Mouse (Mus musculus): ENCODE measurements around the gene Gtsf1l. TPM values are rescaled to one million over a fixed set of nuclear protein-coding genes. Genes with fewer than 3 reads are reported as not detected.

Gtsf1l gene
- polyA plus RNA-seq, 1 experiment from 2014 or later = not detected

DNA sequence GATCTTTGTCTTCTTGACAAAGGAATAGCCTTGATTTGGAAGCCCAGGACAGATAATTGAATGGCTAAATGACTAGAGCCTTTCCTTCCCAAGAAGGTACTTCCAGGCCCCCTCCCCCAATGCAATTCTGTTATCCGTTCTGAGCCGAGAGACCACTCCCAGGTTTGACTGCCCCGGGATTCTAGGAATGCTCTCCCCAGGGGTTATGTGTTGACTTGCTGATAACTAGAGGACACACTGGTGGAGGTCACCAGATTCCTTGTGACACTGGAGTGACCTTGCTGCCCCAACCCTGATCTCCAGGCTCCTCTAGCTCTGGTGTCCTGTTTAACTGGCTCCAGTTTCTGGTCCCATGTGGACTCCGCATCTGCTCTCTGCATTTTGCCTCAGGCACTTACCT, 35.6 kb downstream of the Gtsf1l start:
- WGBS (ENCODE audit: missing documents) = 92% methylated on average over 4 of the region's 4 CpGs
- Histone ChIP-seq H3K4me3 (ENCODE audit: inconsistent target) (no peak overlapping the region), H3K79me2 (ENCODE audit: inconsistent target) (peaks cover 20% of the 10 kb centered on the region)

DNA sequence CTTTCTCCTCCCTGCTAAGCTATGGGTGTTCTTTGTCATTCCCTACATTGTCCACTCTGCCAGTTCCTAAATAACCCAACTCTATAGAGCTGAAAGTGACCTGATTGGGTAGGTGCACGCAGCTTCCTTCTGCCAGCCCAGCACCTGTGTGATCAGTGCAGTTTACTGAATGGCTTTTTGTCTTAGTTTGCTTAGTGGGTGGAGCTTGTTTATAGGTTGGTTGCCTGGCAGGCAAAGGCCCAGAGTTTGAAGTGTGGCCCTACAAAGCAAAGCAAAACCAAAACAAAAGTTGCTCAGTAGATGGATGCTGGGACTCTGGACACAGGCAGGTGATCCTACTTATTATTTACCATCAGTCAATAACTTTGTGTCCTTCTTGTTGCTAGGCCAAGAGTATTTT, 36.0 kb downstream of the Gtsf1l start:
- H3K79me2 ChIP-seq (ENCODE audit: inconsistent target) = peaks cover 16% of the 10 kb centered on the region
- no peak overlapping the region for H3K4me3 ChIP-seq (ENCODE audit: inconsistent target)
- H3K27ac ChIP-seq = no peak overlapping the region
- no peaks in the 10 kb centered on the region for H3K36me3 ChIP-seq (ENCODE audit: inconsistent target)
- 93% methylated on average over 1 of the region's 1 CpGs for WGBS (ENCODE audit: missing documents)

More for the DNA sequence above, 35.6 kb downstream of the Gtsf1l start:
- no peaks in the 10 kb centered on the region for H3K36me3 ChIP-seq (ENCODE audit: inconsistent target)
- H3K27ac ChIP-seq = no peak overlapping the region

DNA sequence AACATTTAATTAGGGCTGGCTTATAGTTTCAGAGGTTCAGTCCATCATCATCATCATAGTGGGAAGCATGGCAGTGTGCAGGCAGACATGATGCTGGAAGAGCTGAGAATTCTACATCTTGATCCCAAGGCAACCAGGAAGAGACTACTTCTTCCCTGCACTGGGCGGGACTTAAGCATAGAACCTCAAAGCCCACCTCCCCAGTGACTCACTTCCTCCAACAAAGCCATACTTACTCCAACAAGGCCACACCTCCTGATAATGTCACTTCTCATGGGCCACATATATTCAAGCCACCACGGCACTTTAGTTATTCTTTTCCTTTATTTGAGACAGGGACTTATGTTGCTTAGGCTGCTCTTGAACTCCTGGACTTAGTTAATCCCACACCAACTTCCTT, 38.5 kb downstream of the Gtsf1l start:
- Histone ChIP-seq H3K4me3 (ENCODE audit: inconsistent target) (no peak overlapping the region), H3K36me3 (ENCODE audit: inconsistent target) (peaks cover 18% of the 10 kb centered on the region; the same call in 1 of the 2 replicates), H3K27ac (no peak overlapping the region), H3K79me2 (ENCODE audit: inconsistent target) (no peaks in the 10 kb centered on the region)
- WGBS (ENCODE audit: missing documents) = 82% methylated on average over 2 of the region's 2 CpGs

DNA sequence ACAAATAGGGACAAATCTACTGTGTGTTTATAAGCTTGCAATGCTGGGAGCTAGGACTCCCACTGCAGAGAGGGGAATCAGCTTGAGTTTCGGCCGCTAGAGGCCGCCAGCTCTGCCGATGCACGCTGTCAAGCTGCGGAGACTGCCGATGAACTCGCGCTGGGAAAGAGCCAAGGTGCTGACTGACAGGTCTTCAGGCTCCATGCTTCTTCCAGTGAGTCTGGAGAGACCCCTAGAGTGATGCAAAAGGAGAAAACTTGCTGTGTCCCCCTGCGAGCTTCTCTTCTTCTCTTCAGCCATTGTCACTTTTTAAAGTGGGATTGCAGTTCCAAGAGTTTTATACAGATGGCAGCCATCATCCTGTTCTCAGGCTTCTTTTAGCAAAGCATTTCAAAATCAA, 39.5 kb downstream of the Gtsf1l start:
- no peak overlapping the region for H3K27ac ChIP-seq
- H3K79me2 ChIP-seq (ENCODE audit: inconsistent target) = no peaks in the 10 kb centered on the region
- 5% methylated on average over 10 of the region's 10 CpGs for WGBS (ENCODE audit: missing documents)
- H3K36me3 ChIP-seq (ENCODE audit: inconsistent target) = peaks cover 26% of the 10 kb centered on the region
- no peak overlapping the region for H3K4me3 ChIP-seq (ENCODE audit: inconsistent target)

DNA sequence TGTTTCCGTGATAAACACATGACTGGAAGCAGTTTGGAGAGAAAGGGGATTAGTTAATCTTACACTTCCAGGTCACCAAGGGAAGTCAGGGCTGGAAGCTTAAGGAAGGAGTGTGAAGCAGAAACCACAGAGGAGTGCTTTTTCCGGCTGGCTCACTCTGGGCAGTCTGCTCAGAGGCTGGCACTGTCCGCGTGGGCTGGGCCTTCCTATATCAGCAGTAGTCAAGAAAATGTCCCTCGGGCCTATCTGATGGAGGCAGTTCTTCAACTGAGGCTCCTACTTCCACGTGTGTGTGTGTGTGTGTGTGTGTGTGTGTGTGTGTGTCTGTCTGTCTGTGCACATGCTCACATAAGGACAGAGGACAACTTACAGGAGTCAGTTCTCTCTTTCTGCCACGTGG, 47.7 kb downstream of the Gtsf1l start:
- Histone ChIP-seq H3K79me2 (ENCODE audit: inconsistent target) (no peaks in the 10 kb centered on the region), H3K36me3 (ENCODE audit: inconsistent target) (peaks cover 89% of the 10 kb centered on the region), H3K27ac (no peak overlapping the region), H3K4me3 (ENCODE audit: inconsistent target) (no peak overlapping the region)
- 90% methylated on average over 6 of the region's 7 CpGs for WGBS (ENCODE audit: missing documents)

Other genes with a start within 250 kb of the Gtsf1l start
- gene Srsf6, start 156.3 kb downstream of the Gtsf1l start, polyA plus RNA-seq (2018) = 61.3 to 95.7 TPM (median 62.9 TPM) in 3 replicates
- gene L3mbtl1, start 144.4 kb downstream of the Gtsf1l start, polyA plus RNA-seq (2018) = not detected in 3 replicates
- gene Sgk2, start 100.5 kb downstream of the Gtsf1l start, polyA plus RNA-seq (2018) = not detected in 3 replicates
- 34.6 to 62.0 TPM (median 34.9 TPM) in 3 replicates for gene Ift52, start 70.5 kb downstream of the Gtsf1l start, polyA plus RNA-seq (2018)
- gene Mybl2, start 33.2 kb downstream of the Gtsf1l start, polyA plus RNA-seq (2018) = 0.27 to 8.1 TPM (median 1.8 TPM) in 3 replicates
- 3.5 to 13.8 TPM (median 11.2 TPM) in 3 replicates for gene Tox2, start 115.3 kb upstream of the Gtsf1l start, polyA plus RNA-seq (2018)